Mouse (Mus musculus): ENCODE results near the gene Tbcc. TPM values are rescaled to one million over a fixed set of nuclear protein-coding genes. Genes with fewer than 3 reads are reported as not detected.

Tbcc gene
- total and polyA plus RNA-seq, 2 experiments from 2014 or later = 37.8 to 43.7 TPM

DNA sequence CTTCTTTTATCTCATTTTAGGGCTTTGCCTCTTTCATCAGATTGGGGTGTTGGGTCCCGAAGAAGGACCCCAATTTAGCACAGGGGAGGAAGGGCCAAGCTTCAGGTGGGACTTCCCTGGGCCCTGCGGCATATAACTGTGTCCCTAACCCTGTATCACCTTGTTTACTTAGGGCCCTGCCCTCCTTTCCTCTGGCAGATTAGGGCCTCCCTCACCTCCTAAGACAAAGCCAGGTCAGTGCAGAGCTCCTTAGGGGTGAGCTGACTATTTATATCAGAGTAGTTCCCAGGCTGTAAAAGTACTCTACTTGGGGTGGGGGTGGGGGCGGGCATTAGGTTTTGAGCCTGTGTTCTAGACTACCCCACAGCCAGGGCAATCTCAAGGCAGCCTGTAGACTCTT is 24.6 kb downstream of the Tbcc start:
- Histone ChIP-seq H3K27me3 (ENCODE audit: control insufficient read depth, insufficient read depth, low read length) (no peaks in the 10 kb centered on the region), H3K4me1 (ENCODE audit: control insufficient read depth, insufficient read depth) (no peaks in the 10 kb centered on the region), H3K9me3 (replicated peaks; ENCODE audit: control insufficient read depth, low read length) (no peaks in the 10 kb centered on the region), H3K4me3 (ENCODE audit: low read depth, low read length) (no peak overlapping the region), H3K36me3 (replicated peaks; ENCODE audit: control insufficient read depth, insufficient read depth, low read length) (no peaks in the 10 kb centered on the region), H3K27ac (ENCODE audit: low read depth) (no peak overlapping the region), H3K4me2 (ENCODE audit: low read depth, low read length) (no peak overlapping the region), H3K9ac (replicated peaks; ENCODE audit: low read depth, low read length) (no peak overlapping the region)
- ATAC-seq (ENCODE audit: insufficient read depth, low read depth) (no peak), DNase-seq (ENCODE audit: low spot score) (no peak)
- TF ChIP-seq CTCF (IDR thresholded peaks at IDR 0.05; ENCODE audit: low read depth) = no peak
- TF ChIP-seq EP300 (IDR thresholded peaks at IDR 0.05; ENCODE audit: low read depth) = no peak
- WGBS = 48% methylated on average over 3 of the region's 3 CpGs

DNA sequence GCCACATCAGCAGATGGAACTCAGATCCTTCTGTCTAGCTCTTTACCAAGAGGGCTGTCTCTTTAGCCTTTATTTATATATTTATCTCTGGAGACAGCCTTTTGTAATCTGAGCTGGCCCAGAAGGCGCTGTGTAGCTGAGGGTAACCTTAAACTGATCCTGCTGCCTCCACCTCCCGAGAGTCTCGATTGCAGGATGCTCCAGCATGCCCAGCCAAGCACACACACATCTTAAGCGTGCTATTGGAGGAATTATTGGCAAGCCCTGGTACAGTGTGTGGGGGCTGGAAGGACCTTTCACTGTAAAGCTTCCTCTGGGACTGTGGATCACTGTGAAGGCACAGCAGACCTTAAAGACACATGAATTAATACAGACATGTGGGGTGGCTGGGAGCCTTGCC is 28.5 kb downstream of the Tbcc start:
- H3K4me2 ChIP-seq (ENCODE audit: low read depth, low read length) = no peak overlapping the region
- ATAC-seq (ENCODE audit: insufficient read depth, low read depth) (no peak), DNase-seq (ENCODE audit: low spot score) (no peak)
- no peaks in the 10 kb centered on the region for H3K36me3 ChIP-seq (replicated peaks; ENCODE audit: control insufficient read depth, insufficient read depth, low read length)
- H3K27me3 ChIP-seq (ENCODE audit: control insufficient read depth, insufficient read depth, low read length) = no peaks in the 10 kb centered on the region
- no peak overlapping the region for H3K9ac ChIP-seq (replicated peaks; ENCODE audit: low read depth, low read length)
- H3K9me3 ChIP-seq (replicated peaks; ENCODE audit: control insufficient read depth, low read length) = no peaks in the 10 kb centered on the region
- 33% methylated on average over 4 of the region's 4 CpGs for WGBS
- H3K4me1 ChIP-seq (ENCODE audit: control insufficient read depth, insufficient read depth) = no peaks in the 10 kb centered on the region
- TF ChIP-seq EP300 (IDR thresholded peaks at IDR 0.05; ENCODE audit: low read depth) (no peak), CTCF (IDR thresholded peaks at IDR 0.05; ENCODE audit: low read depth) (no peak)
- no peak overlapping the region for H3K4me3 ChIP-seq (ENCODE audit: low read depth, low read length)
- no peak overlapping the region for H3K27ac ChIP-seq (ENCODE audit: low read depth)

DNA sequence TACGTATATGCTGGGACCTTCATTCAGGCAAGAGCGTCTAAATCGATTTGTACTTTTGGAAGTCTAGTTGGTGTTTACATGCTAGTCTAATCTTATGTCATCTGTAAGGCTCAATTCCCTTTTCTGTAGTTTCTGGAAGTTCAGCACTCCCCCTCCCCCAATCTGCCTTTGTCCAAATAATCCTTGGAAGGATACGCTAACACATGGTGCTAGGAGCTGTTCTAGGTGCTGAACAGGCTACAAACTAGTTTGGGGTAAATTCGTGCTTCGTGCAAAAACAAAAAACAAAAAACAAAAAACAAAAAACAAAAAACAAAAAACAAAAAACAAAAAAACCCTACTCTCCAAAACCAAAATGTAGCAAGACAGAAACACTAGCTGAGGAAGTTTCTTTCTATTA is 30.4 kb downstream of the Tbcc start:
- Histone ChIP-seq H3K27me3 (ENCODE audit: control insufficient read depth, insufficient read depth, low read length) (no peaks in the 10 kb centered on the region), H3K36me3 (replicated peaks; ENCODE audit: control insufficient read depth, insufficient read depth, low read length) (no peaks in the 10 kb centered on the region), H3K4me3 (ENCODE audit: low read depth, low read length) (no peak overlapping the region), H3K9ac (replicated peaks; ENCODE audit: low read depth, low read length) (no peak overlapping the region), H3K4me2 (ENCODE audit: low read depth, low read length) (no peak overlapping the region), H3K27ac (ENCODE audit: low read depth) (no peak overlapping the region), H3K9me3 (replicated peaks; ENCODE audit: control insufficient read depth, low read length) (no peaks in the 10 kb centered on the region), H3K4me1 (ENCODE audit: control insufficient read depth, insufficient read depth) (no peaks in the 10 kb centered on the region)
- TF ChIP-seq CTCF (IDR thresholded peaks at IDR 0.05; ENCODE audit: low read depth) (no peak), EP300 (IDR thresholded peaks at IDR 0.05; ENCODE audit: low read depth) (no peak)
- 58% methylated on average over 6 of the region's 6 CpGs for WGBS
- ATAC-seq (ENCODE audit: insufficient read depth, low read depth) (no peak), DNase-seq (ENCODE audit: low spot score) (no peak)

DNA sequence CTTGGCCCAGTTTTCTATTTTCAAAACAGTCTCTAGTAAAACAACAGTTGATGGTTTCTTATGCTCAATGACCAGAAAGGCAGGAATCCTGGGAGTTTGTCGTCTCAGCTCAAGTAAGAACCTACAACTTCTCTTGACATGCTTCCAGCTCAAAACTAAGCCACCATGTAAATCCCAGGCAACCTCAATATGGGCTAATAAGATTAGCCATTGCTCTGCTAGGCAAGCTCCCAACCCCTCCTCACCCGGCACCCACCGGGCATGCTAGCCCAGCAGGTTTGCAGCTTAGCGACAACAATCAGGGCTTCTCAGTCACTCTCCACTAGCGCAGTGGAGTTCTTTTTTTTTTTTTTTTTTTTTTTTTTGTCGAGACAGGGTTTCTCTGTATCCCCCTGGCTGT is 35.7 kb downstream of the Tbcc start:
- 46% methylated on average over 6 of the region's 6 CpGs for WGBS
- no peak overlapping the region for H3K9ac ChIP-seq (replicated peaks; ENCODE audit: low read depth, low read length)
- H3K4me2 ChIP-seq (ENCODE audit: low read depth, low read length) = no peak overlapping the region
- no peaks in the 10 kb centered on the region for H3K27me3 ChIP-seq (ENCODE audit: control insufficient read depth, insufficient read depth, low read length)
- no peak overlapping the region for H3K4me3 ChIP-seq (ENCODE audit: low read depth, low read length)
- H3K4me1 ChIP-seq (ENCODE audit: control insufficient read depth, insufficient read depth) = no peaks in the 10 kb centered on the region
- H3K36me3 ChIP-seq (replicated peaks; ENCODE audit: control insufficient read depth, insufficient read depth, low read length) = peaks cover 34% of the 10 kb centered on the region
- DNase-seq (ENCODE audit: low spot score) (no peak), ATAC-seq (ENCODE audit: insufficient read depth, low read depth) (no peak)
- no peaks in the 10 kb centered on the region for H3K9me3 ChIP-seq (replicated peaks; ENCODE audit: control insufficient read depth, low read length)
- TF ChIP-seq EP300 (IDR thresholded peaks at IDR 0.05; ENCODE audit: low read depth) (no peak), CTCF (IDR thresholded peaks at IDR 0.05; ENCODE audit: low read depth) (no peak)
- no peak overlapping the region for H3K27ac ChIP-seq (ENCODE audit: low read depth)

DNA sequence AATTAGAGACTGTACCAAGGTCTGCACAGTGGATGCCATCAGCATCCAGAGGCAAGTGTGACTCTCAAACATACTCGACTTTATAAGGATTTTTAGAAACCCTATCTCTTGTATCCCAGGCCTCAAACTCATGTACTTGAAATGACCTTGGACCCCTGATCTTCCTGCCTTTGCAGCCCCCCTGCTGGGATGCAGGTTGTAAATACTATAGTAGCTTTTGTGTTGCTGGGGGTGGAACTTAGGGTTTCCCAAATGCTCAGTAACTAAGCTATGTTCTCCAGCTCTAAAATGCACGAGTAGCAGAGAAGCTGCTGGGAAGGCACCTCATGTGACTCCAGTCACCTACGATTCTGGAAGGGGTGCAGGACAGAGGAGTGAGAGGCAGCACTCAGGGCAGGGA is 36.5 kb downstream of the Tbcc start:
- ATAC-seq (ENCODE audit: insufficient read depth, low read depth) (no peak), DNase-seq (ENCODE audit: low spot score) (no peak)
- Histone ChIP-seq H3K27me3 (ENCODE audit: control insufficient read depth, insufficient read depth, low read length) (no peaks in the 10 kb centered on the region), H3K36me3 (replicated peaks; ENCODE audit: control insufficient read depth, insufficient read depth, low read length) (peaks cover 41% of the 10 kb centered on the region), H3K9me3 (replicated peaks; ENCODE audit: control insufficient read depth, low read length) (no peaks in the 10 kb centered on the region), H3K27ac (ENCODE audit: low read depth) (no peak overlapping the region), H3K9ac (replicated peaks; ENCODE audit: low read depth, low read length) (no peak overlapping the region), H3K4me1 (ENCODE audit: control insufficient read depth, insufficient read depth) (no peaks in the 10 kb centered on the region), H3K4me2 (ENCODE audit: low read depth, low read length) (no peak overlapping the region), H3K4me3 (ENCODE audit: low read depth, low read length) (no peak overlapping the region)
- 51% methylated on average over 3 of the region's 3 CpGs for WGBS
- TF ChIP-seq CTCF (IDR thresholded peaks at IDR 0.05; ENCODE audit: low read depth) = no peak

DNA sequence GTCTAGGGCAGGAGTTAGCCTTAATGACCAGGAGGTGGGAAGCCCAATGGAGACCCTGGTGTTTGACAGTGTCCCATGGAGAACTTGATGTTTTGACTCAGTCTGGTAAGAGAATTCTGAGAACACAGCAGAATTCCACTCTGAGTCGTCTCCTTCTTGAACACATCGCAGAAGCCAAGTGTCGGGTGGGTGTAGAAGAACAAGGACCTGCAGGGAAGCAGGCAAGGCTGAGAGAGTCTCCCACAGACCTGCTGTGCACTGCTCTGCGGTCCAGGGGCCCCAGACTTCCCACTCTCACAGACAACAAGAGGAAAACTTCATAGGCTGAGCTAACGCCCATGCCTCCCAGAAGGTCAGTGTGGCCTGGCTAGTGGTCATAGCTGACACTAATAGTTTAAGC is 37.3 kb downstream of the Tbcc start:
- Histone ChIP-seq H3K27ac (ENCODE audit: low read depth) (no peak overlapping the region), H3K9me3 (replicated peaks; ENCODE audit: control insufficient read depth, low read length) (no peaks in the 10 kb centered on the region), H3K36me3 (replicated peaks; ENCODE audit: control insufficient read depth, insufficient read depth, low read length) (peaks cover 50% of the 10 kb centered on the region), H3K9ac (replicated peaks; ENCODE audit: low read depth, low read length) (no peak overlapping the region), H3K4me3 (ENCODE audit: low read depth, low read length) (no peak overlapping the region), H3K27me3 (ENCODE audit: control insufficient read depth, insufficient read depth, low read length) (no peaks in the 10 kb centered on the region), H3K4me1 (ENCODE audit: control insufficient read depth, insufficient read depth) (no peaks in the 10 kb centered on the region), H3K4me2 (ENCODE audit: low read depth, low read length) (no peak overlapping the region)
- 88% methylated on average over 5 of the region's 5 CpGs for WGBS
- DNase-seq (ENCODE audit: low spot score) = no peak
- ATAC-seq (ENCODE audit: insufficient read depth, low read depth) = no peak
- TF ChIP-seq EP300 (IDR thresholded peaks at IDR 0.05; ENCODE audit: low read depth) (no peak), CTCF (IDR thresholded peaks at IDR 0.05; ENCODE audit: low read depth) (no peak)

Measured in heart, postnatal 0 days (tissue).